Mouse (Mus musculus): ENCODE results near the gene Ppp6r3. TPM values are rescaled to one million over a fixed set of nuclear protein-coding genes. Genes with fewer than 3 reads are reported as not detected.
A peak's percentile ranks its signal among the peaks of the same experiment; 100 is the strongest.

The Ppp6r3 gene
- polyA plus RNA-seq, 1 experiment from 2014 or later: 75.5 TPM

DNA sequence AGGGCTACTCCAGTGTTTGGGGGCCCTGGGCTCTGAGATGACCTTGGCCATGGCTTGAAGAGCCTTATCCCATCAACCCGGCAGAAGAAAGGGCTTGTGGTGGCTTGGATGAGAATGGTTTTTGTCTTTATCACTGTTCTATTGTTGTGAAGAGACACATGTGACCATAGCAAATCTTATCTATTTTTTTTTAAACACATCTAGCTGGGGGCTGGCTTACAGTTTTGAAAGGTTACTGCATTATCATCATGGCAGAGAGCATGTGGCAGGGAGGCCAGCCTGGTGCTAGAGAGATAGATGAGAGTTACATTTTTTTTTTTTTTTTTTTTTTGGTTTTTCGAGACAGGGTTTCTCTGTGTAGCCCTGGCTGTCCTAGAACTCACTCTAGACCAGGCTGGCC lies 143.6 kb downstream of the Ppp6r3 start:
- ATAC-seq (ENCODE audit: insufficient number of reproducible peaks, insufficient read depth, low FRiP score, low TSS enrichment, low read depth): no peak
- Histone ChIP-seq H3K9ac (replicated peaks) (no peak overlapping the region), H3K36me3 (no peaks in the 10 kb centered on the region), H3K27me3 (no peaks in the 10 kb centered on the region), H3K4me2 (no peak overlapping the region), H3K4me1 (replicated peaks) (no peaks in the 10 kb centered on the region), H3K9me3 (no peaks in the 10 kb centered on the region), H3K4me3 (replicated peaks) (no peak overlapping the region), H3K27ac (no peak overlapping the region)
- 81% methylated on average over 2 of the region's 2 CpGs for WGBS

DNA sequence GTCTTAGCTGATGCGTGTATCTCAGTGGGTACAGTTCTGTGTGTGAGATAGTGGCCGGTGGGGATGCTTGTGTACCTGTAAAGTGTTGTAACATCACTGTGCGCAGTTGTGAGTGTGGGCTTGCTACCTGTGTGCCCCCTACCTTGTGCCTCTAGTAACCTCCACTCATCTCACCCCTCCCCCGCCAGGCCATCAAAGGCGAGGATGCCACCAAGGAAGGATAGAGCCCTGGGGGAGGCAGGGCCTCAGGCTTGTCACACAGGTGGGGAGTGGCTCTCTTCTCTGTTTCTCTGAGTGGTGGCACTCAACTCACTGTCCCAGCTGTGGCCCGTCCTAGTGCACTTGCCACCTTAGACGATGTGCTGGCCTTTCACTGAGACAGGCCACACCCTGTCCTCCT lies 144.5 kb downstream of the Ppp6r3 start:
- no peak overlapping the region for H3K9ac ChIP-seq (replicated peaks)
- no peaks in the 10 kb centered on the region for H3K4me1 ChIP-seq (replicated peaks)
- 58% methylated on average over 7 of the region's 7 CpGs for WGBS
- H3K4me3 ChIP-seq (replicated peaks): no peak overlapping the region
- no peaks in the 10 kb centered on the region for H3K36me3 ChIP-seq
- no peaks in the 10 kb centered on the region for H3K27me3 ChIP-seq
- ATAC-seq (ENCODE audit: insufficient number of reproducible peaks, insufficient read depth, low FRiP score, low TSS enrichment, low read depth): no peak
- no peaks in the 10 kb centered on the region for H3K9me3 ChIP-seq
- H3K27ac ChIP-seq: no peak overlapping the region
- no peak overlapping the region for H3K4me2 ChIP-seq

GRCm38 (mm10) chr19:3429156-3429816 lies 146.3 kb downstream of the Ppp6r3 start:
- Histone ChIP-seq H3K4me1 (replicated peaks) (no peaks in the 10 kb centered on the region), H3K4me3 (replicated peaks) (no peak overlapping the region), H3K36me3 (no peaks in the 10 kb centered on the region), H3K9ac (replicated peaks) (no peak overlapping the region), H3K27me3 (no peaks in the 10 kb centered on the region), H3K4me2 (no peak overlapping the region), H3K9me3 (no peaks in the 10 kb centered on the region), H3K27ac (no peak overlapping the region)
- ATAC-seq (ENCODE audit: insufficient number of reproducible peaks, insufficient read depth, low FRiP score, low TSS enrichment, low read depth): no peak
- 71% methylated on average over 7 of the region's 7 CpGs for WGBS

- Histone ChIP-seq H3K9ac (replicated peaks) (no peak overlapping the region), H3K4me3 (replicated peaks) (no peak overlapping the region), H3K27me3 (no peaks in the 10 kb centered on the region), H3K36me3 (no peaks in the 10 kb centered on the region), H3K4me1 (replicated peaks) (no peaks in the 10 kb centered on the region), H3K27ac (no peak overlapping the region), H3K4me2 (no peak overlapping the region), H3K9me3 (no peaks in the 10 kb centered on the region)
- ATAC-seq (ENCODE audit: insufficient number of reproducible peaks, insufficient read depth, low FRiP score, low TSS enrichment, low read depth): no peak
- WGBS: 78% methylated on average over 15 of the region's 15 CpGs
Observed at GRCm38 (mm10) chr19:3428057-3428830, 147.3 kb downstream of the Ppp6r3 start.

GRCm38 (mm10) chr19:3424214-3424613 lies 151.3 kb downstream of the Ppp6r3 start:
- no peak for ATAC-seq (ENCODE audit: insufficient number of reproducible peaks, insufficient read depth, low FRiP score, low TSS enrichment, low read depth)
- Histone ChIP-seq H3K4me2 (no peak overlapping the region), H3K9me3 (no peaks in the 10 kb centered on the region), H3K36me3 (no peaks in the 10 kb centered on the region), H3K4me1 (replicated peaks) (no peaks in the 10 kb centered on the region), H3K27ac (no peak overlapping the region), H3K27me3 (no peaks in the 10 kb centered on the region), H3K4me3 (replicated peaks) (no peak overlapping the region), H3K9ac (replicated peaks) (no peak overlapping the region)
- 46% methylated on average over 2 of the region's 2 CpGs for WGBS

DNA sequence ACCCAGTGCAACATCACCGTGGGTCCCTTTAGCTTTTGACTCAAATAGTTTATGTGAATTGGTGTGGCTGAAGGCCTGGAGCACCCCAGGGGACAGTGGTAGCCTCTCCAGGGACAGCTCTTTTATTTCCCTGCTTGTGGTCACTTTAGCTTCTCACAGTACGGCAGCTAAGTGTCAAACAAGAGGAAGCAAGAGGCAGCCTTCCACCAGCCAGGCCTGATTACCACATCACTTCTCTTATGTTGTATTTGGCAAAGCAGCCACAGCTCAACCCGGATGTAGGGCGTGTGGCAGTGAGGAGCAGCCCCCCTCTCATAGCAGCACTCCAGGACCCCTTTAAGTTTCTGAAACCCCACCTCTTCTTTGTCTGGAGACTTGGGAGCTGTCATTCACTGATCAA lies 152.6 kb downstream of the Ppp6r3 start:
- Histone ChIP-seq H3K27me3 (no peaks in the 10 kb centered on the region), H3K27ac (no peak overlapping the region), H3K4me3 (replicated peaks) (no peak overlapping the region), H3K4me1 (replicated peaks) (no peaks in the 10 kb centered on the region), H3K4me2 (no peak overlapping the region), H3K36me3 (no peaks in the 10 kb centered on the region), H3K9ac (replicated peaks) (no peak overlapping the region), H3K9me3 (peaks cover 5% of the 10 kb centered on the region; the same call in 1 of the 2 replicates)
- ATAC-seq (ENCODE audit: insufficient number of reproducible peaks, insufficient read depth, low FRiP score, low TSS enrichment, low read depth): no peak
- 56% methylated on average over 4 of the region's 4 CpGs for WGBS

GRCm38 (mm10) chr19:3422488-3422887 lies 153.1 kb downstream of the Ppp6r3 start:
- no peak overlapping the region for H3K4me2 ChIP-seq
- H3K9me3 ChIP-seq: peaks cover 5% of the 10 kb centered on the region; the same call in 1 of the 2 replicates
- H3K4me1 ChIP-seq (replicated peaks): no peaks in the 10 kb centered on the region
- no peak overlapping the region for H3K4me3 ChIP-seq (replicated peaks)
- H3K27ac ChIP-seq: no peak overlapping the region
- H3K36me3 ChIP-seq: no peaks in the 10 kb centered on the region
- 69% methylated on average over 6 of the region's 6 CpGs for WGBS
- H3K9ac ChIP-seq (replicated peaks): no peak overlapping the region
- ATAC-seq (ENCODE audit: insufficient number of reproducible peaks, insufficient read depth, low FRiP score, low TSS enrichment, low read depth): no peak
- H3K27me3 ChIP-seq: no peaks in the 10 kb centered on the region

- Histone ChIP-seq H3K4me1 (replicated peaks) (peaks cover 5% of the 10 kb centered on the region; the same call in 1 of the 2 replicates), H3K36me3 (no peaks in the 10 kb centered on the region), H3K4me3 (replicated peaks) (no peak overlapping the region), H3K27me3 (peaks cover 23% of the 10 kb centered on the region), H3K27ac (no peak overlapping the region), H3K9me3 (peaks cover 5% of the 10 kb centered on the region; the same call in 1 of the 2 replicates), H3K4me2 (no peak overlapping the region), H3K9ac (replicated peaks) (no peak overlapping the region)
- no peak for ATAC-seq (ENCODE audit: insufficient number of reproducible peaks, insufficient read depth, low FRiP score, low TSS enrichment, low read depth)
- WGBS: 56% methylated on average over 5 of the region's 5 CpGs
Observed at GRCm38 (mm10) chr19:3419251-3419650, 156.3 kb downstream of the Ppp6r3 start.

GRCm38 (mm10) chr19:3414268-3414733 lies 161.2 kb downstream of the Ppp6r3 start, which contains the start of gene Gal:
Gene Gal, minus strand, starts transcription at chr19:3414544.
- Histone ChIP-seq H3K27ac (no peak within 1 kb of the TSS), H3K4me3 (replicated peaks) (peak within 1 kb of the TSS; percentile 40), H3K27me3 (peaks cover 54% of the 10 kb centered on the region), H3K4me2 (peak within 1 kb of the TSS; percentile 74), H3K4me1 (replicated peaks) (peaks cover 7% of the 10 kb centered on the region; the same call in 1 of the 2 replicates), H3K9me3 (peaks cover 5% of the 10 kb centered on the region; the same call in 1 of the 2 replicates), H3K9ac (replicated peaks) (peak within 1 kb of the TSS; percentile 42), H3K36me3 (no peaks in the 10 kb centered on the region)
- ATAC-seq (ENCODE audit: insufficient number of reproducible peaks, insufficient read depth, low FRiP score, low TSS enrichment, low read depth): no peak
- 2% methylated on average over 37 of the region's 37 CpGs for WGBS

- Histone ChIP-seq H3K9ac (replicated peaks) (no peak overlapping the region), H3K27ac (no peak overlapping the region), H3K4me2 (no peak overlapping the region), H3K9me3 (peaks cover 4% of the 10 kb centered on the region; the same call in 1 of the 2 replicates), H3K27me3 (no peaks in the 10 kb centered on the region), H3K4me1 (replicated peaks) (no peaks in the 10 kb centered on the region), H3K36me3 (no peaks in the 10 kb centered on the region), H3K4me3 (replicated peaks) (no peak overlapping the region)
- WGBS: 54% methylated on average over 1 of the region's 1 CpGs
- ATAC-seq (ENCODE audit: insufficient number of reproducible peaks, insufficient read depth, low FRiP score, low TSS enrichment, low read depth): no peak
Observed at GRCm38 (mm10) chr19:3405531-3406281, 169.8 kb downstream of the Ppp6r3 start.
